Mouse (Mus musculus): ENCODE results near the gene Nol11. TPM values are rescaled to one million over a fixed set of nuclear protein-coding genes. Genes with fewer than 3 reads are reported as not detected.

Gene Nol11
- total RNA-seq (2022): 10 to 100 TPM; 11.8 to 16.7 (median 14.3) TPM

DNA sequence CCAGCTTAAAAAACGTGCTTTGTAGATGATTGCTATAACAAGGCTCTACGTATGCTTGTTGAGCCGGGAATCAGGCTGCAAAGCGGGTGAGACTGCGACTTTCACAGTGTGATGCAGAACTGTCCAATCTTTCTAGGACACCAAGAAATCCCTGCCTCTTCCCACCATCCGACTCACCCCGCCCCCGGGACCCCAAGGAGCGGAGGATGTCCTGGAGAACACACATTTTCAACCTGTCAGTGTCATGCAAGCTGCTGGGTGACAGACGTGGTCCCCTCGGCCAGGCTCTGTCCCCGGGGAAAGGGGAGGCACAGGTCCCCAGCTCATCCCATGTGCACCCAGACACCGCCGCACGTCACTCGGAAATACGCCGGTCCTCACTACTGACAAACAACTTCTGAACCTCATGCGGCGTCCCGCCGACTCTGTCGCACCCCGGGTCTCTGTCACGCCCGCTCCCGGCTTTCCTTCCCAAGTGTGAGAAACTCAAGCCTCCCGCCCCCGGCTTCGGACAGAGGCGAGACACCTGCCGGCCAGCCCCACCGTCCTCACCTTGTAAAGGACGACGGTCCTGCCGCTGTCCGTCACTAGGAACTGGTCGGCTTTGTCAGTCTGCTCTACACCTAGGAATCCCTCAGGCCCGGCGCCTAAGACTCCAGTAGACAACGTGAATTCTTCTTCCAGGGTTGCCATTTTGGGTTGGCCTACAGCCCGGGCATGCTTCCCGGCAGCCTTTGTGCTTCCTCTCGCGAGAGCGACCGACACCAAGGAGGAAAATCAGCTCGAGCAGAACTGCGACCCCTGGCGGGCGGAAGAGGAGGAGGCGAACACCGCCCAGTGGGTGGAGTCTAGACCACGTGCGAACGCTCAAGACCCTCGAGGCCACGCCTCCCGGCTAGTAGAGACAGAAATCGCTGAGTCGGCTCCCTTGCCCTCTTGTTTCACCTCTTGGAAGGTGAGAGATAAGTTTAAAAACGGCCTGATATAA is at the start of gene Nol11:
Gene Nol11 (minus strand): TSS at position 817 of the 988 bp plus-strand sequence.
- DNase-seq (ENCODE audit: low spot score in 2 of 2): peak; percentile 99

DNA sequence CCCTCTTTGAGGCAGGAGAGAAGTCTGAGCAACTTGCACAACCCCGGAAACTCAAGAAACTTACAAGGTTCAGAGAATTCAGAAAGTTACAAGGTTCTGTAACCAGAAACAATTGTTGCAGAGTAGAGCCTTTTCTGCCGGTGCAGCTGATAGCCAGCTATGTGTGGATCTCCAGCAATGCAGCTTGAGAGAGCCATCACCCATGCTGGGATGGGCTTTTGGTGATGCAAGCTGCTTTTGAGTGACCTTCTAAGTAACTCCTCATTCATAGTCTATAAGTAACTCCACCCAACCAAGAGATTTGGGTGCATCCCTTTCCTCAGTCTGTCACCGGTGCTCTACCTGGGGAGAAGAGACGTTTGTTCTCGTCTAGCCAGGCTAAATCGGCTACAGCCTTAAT is 49.3 kb upstream of the Nol11 start:
- DNase-seq (ENCODE audit: low spot score in 2 of 2): no peak

DNA sequence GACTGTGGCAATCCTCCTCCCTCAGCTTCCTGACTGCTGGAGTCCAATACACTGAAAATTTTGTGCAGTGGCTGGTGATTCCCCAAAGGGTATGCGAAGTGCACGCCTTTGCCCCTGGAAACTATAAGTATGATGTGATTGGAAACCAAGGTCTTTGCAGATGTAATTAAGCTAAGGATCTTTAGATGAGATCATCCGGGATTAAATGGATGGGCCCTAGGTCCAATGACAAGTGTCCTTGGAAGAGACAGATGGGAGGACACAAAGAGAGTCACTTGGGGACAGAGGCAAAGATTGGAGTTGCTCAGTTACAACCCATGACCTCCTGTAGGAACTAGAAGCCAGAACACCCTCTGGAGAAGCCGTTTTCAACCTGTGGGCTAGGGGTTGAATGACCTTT is 48.4 kb upstream of the Nol11 start:
- no peak for DNase-seq (ENCODE audit: low spot score in 2 of 2)

DNA sequence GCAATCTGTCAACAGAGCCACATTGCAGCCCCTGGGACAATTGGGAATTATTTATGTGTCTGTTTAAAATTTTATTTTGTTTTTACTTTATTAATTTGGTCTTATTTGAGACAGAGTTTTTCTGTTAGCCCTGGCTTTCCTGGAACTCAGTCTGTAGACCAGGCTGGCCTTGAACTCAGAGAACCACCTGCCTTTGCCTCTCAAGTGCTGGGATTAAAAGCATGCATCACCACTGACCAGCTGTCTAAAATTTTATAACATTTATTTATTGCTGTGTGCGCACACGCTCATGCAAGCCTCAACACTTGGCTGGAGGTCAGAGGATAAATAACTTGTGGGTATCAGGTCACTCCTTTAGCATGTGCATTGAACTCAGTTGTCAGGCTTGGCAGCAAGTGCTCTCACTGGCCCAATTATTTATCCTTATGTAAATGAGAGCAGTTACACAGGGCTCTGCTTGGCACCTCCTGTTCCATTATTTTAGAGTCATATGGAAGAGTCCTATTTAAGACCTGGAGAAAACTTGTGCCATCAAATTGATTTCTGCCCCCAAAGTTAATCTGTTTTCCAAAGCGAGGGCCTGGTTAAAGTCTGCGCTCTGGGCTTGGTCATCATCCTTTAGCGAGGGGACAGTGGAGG is 44.2 kb upstream of the Nol11 start:
- no peak for DNase-seq (ENCODE audit: low spot score in 2 of 2)

DNA sequence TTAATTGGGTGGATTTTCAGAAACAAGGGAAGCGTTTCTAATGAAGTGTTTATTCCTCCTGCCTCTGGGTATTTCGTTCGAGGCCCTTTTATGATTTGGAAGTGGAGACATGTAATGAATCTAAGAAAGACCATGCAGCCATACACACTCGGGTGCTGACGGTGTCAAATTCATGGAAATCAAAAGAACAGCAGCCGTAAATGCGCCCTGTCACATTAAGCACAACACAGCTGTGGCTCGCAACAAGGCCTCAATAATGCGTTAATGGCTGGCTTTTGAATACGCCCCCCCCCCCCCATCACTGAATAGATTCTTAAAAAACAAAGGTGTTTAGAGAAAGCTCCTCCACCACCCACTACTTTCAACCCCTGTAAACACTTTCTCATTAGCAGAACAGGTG is 40.9 kb upstream of the Nol11 start:
- DNase-seq (ENCODE audit: low spot score in 2 of 2): no peak

DNA sequence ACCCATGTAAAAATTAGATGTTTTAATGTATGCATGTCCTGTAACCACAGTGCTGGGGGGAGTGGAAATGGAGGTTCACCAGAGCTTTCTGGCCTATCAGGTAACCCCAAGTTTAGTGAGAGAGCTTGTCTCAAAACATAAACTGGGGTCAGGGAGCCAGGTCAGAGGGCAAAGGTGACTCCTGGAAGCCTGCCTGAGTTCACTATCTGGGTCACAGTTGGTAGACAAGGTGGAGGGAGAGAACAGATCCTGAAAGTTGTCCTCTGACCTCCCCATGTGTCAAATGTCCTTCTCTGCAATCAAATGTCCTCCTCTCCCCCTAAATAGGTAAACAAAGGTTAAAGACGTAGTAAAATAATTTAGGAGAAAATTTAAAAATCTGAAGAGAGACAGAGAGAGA is 37.2 kb upstream of the Nol11 start:
- no peak for DNase-seq (ENCODE audit: low spot score in 2 of 2)

DNA sequence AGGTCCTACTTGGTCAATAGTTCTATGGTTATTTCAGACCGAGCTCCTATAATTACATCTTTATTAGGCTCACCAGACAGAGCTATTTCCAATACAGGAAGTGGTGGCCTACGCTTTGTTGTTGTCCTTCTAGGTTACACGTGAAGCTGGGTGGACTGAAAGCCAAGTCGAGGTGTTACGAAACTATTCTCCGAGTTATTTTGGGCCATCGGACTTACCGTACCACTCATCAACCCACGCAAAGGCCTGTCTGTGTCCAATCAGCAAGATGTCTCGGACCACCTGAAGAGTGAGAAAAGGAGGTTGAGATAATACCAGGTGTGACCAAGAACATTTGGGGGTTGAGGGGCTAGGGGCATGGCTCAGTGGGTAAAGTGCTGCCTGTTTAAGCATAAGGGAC is 36.8 kb upstream of the Nol11 start:
- no peak for DNase-seq (ENCODE audit: low spot score in 2 of 2)

DNA sequence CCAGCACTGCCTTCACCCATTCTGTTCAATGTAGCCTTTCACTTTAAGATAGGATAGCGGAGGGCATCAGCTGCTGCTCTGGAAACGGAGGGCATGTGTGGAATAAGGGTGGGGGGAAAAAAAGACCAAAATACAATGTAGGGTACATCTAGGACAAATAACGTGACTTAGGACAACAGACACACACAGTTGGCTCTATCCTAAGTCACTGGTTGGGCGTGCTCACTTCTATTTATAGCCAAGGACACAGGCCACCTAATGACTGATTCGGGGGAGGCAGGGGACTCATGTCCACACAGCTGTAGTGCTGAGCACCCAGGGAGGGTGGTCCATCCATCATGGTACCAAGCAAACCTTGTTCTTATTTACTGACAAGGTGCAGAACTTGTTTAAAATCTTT is 36.1 kb upstream of the Nol11 start:
- no peak for DNase-seq (ENCODE audit: low spot score in 2 of 2)

DNA sequence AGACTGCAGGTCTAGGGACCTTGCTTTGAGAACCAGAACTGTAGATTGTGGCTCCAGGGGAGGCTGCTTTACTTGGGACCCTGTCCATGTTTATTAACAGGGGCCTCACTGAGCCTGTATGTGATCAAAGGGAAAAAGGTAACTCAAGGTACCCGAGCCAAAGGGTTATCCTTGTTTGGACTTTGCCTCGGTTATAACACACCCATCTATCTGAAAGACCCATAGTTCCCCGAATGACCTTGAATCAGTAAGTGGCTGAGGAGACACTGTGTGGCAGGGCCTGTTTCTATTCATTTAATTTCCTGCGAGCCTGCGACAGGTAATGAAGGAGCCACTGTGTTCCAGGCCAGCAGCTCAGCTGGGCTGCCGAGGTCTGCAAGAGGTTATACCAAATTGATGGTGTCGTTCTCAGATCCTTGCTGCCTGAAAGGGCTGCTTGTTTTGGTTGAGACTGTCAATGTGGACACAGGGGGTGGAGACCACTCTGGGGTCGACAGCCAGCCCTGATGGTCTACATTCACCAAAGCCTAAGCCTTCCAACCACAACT is 34.6 kb upstream of the Nol11 start:
- DNase-seq (ENCODE audit: low spot score in 2 of 2): no peak

DNA sequence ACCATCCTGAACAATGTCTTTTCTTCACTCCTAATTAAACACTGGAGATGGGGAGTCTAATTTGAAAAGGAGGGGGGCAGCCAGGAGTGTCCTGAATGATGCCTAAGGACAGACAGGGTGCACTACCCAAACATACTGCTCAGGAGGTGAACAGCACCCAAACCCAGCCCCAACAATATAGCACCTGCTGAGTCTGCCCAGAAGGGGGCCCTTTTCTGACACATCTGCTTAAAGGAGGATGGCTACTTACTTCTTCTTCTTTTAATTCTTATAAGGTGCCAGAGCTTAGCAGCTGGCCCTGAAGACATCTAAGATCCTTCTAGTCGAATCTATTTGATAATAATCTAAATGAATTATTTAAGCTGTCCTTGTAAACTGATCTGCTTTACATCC is 34.0 kb upstream of the Nol11 start:
- DNase-seq (ENCODE audit: low spot score in 2 of 2): no peak

DNA sequence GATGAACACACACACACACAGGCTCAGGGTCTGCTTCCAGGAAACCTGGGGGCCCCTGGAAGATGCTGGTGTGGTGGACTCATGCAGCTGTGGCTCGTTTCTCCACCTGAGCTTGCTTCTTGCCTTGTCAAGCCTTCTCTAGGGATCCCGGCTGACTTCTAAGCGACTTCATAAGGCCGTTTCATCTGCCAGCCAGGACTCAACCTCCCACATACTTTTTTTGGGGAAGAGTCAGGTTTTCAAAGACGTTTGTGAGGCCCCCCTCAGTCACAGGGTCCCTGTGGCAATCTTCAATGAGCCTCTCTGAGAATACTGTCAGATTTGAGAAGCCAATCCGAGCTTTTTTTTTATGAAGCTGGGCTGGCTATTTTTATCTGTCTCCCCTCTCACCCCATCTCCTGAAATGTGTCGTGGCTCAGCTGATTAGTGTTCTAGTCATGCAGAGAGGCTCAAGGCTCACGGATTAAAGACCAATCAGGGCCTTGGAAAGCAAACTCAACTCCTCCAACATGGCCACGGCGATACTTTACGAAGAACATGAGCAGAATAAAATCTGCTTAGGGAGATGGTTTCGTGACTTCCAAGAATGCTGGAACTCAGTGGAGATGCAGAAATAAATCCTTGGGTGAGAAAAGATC is 33.5 kb upstream of the Nol11 start:
- DNase-seq (ENCODE audit: low spot score in 2 of 2): no peak

DNA sequence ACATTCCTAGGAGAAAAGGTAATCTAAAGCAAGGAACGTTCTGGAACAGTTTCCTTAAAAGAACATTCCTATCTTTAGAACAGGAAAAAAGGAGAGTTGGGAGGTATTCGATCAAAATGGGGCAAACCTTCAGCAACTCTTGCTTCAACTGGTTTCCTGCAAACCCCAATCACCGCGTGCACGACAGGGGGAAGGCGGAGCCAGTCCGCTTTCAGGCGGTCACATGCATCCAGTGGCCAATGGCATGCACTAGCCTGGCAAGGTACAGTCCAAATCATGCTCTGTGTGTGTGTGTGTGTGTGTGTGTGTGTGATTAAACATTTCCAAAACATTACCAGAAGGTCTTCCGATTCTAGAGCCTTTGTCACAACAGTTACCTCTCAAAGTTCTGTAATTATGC is 25.9 kb upstream of the Nol11 start:
- no peak for DNase-seq (ENCODE audit: low spot score in 2 of 2)

DNA sequence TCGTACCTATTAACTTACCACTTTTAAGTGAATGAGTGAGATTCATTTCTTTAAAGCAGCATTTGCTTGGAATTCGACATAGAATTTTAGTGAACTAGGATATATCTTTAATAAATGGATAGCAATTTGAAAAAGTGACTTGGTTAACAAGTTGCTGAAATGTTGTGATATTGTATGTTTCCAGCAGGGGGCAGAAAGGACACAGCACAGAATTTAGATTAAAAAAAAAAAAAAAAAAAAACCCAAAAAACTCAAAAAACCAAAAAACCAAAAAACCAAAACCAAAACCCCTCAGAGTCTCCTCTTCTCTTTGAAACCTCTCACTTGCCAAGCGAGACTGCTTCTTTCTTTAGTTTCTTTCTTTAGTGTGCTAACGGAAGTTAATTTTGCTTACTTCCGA is 24.6 kb upstream of the Nol11 start:
- DNase-seq (ENCODE audit: low spot score in 2 of 2): no peak

DNA sequence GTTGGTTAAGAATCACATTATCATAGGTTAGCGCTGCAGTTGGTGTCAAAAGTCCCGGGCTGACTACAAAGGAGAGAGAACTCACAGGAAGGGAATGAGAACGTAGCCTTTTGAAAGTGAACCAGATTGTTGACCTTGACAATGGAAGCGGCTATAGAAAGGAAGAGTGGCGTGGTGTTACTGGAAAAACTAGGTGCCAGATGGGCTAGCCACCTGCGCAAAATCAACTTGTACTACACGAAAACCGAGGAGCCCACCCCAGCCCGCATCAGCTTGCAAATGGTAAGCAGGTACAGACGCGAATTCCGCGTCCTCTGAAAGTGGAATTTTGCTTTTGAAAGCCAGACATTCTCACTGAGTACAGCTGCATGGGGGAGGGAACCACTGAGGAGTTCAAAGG is 20.6 kb upstream of the Nol11 start:
- DNase-seq (ENCODE audit: low spot score in 2 of 2): no peak

DNA sequence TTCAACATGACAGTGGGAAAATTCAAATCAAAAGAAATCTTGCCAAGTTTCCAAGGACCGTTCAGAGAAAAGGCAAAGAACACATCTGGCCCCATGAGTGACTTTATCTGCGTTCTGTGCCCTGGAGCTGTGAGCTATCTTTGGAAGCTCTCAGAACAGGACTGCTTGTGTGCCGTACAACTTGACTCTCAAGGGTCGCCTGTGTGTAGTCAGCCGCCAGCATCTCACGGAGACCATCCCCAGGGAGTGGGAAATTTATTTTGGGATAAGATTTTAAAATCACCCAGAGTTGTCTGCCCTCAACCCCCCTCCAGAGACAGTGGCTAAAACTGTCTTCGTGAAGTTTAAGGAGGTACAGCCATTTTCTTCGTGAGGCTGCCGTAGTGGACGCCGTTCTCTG is 12.6 kb upstream of the Nol11 start:
- no peak for DNase-seq (ENCODE audit: low spot score in 2 of 2)

DNA sequence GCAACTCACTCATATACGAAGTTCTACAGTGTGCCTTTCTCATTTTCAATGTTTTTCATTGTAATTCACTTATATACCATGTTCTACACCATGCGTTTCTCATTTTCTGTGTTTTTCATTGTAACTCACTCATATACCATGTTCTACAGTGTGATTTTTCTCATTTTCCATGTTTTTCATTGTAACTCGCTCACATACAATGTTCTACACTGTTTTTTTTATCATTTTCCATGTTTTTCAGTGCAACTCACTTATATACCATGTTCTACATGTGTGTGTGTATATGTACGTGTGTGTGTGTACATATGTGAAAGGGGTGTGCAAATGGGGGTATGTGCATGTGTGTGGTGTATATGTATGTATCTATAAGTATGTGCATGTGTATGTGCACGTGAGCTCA is 10.1 kb upstream of the Nol11 start:
- DNase-seq (ENCODE audit: low spot score in 2 of 2): no peak

DNA sequence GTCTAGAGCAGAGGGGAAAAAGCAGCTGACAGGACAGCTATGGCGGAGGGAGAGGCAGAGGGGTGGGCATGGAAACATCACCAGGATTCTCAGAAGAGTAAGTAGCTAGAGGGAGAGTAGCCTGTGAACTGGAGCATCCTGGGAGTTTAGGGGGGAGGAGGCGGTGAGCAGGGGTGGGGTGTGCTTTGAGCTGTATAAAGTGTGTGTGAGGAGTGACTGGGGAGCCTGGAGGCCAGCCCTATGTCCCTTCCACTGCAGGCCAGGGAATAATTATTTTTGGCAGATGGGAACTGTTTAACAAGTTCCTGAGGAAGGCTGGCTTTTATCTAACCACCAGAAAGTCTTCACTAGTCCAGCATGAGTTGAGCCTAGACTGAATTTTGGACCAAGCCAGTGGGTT is 6.2 kb upstream of the Nol11 start:
- DNase-seq (ENCODE audit: low spot score in 2 of 2): no peak

DNA sequence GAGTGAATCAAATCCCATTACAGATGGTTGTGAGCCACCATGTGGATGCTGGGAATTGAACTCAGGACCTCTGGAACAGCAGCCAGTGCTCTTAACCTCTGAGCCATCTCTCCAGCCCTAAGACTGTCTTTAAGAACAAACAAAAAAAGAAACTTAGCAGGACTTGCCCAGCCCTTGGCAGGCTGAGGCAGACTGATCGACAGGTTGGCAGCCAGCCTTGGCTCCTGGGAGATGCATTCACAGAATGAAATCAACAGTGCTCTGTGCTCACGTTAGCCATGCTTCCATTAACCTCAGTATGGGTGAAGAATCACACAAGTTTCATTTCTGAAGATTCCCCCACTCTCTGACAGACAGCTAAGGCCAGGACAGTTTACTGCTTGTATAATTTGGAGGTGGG is 1.2 kb upstream of the Nol11 start:
- DNase-seq (ENCODE audit: low spot score in 2 of 2): no peak

DNA sequence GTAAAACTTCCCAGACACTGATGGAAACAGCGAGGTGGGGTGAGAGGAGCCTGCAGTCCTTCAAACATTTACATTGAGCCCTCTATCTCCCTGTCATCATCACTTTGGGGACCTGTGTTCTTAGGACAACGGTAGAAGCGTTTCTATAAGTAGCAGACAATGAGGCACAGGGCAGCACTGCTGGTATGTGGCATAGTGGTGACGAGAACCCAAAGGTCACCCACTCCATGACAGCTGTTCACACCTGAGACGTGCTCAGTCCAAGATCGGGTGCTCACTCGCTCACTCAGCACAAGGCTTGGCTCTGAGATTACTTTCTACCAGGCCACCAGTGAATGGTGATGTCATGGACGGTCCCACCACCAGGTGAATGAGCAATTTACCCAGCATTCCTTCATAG is 5.4 kb downstream of the Nol11 start:
- DNase-seq (ENCODE audit: low spot score in 2 of 2): no peak

DNA sequence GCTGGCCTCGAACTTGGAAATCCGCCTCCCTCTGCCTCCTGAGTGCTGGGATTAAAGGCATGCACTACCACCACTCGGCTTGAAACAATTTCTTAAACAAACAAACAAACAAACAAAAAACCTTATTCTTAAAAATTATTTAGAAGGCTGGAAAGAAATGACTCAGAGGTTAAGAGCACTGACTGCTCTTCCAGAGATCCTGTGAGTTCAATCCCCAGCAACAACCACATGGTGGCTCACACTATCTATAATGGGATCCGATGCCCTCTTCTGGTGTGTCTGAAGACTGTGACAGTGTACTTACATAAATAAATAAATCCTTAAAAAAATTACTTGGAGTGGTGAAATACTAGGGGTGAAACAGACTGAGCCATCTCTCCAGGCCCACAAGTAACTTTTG is 28.0 kb downstream of the Nol11 start:
- no peak for DNase-seq (ENCODE audit: low spot score in 2 of 2)

DNA sequence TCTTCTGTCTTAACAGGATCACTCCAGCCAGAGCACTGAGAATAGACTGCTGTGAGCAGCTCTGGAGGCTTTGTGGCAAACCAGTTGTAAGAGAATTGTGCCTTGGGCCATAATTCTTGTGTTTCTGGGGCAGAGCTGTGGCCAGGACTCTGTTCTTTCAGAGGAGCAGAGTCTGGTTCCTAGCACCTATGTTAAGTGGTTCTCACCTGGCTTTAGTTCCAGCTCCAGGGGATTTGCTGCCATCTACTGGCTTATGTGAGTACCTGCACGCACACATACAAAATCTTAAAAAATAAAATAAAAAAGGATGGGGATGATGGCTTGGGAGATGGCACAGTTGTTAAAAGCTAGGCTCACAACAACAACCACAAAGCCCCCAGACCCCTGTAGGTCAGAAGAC is 30.1 kb downstream of the Nol11 start:
- DNase-seq (ENCODE audit: low spot score in 2 of 2): no peak

DNA sequence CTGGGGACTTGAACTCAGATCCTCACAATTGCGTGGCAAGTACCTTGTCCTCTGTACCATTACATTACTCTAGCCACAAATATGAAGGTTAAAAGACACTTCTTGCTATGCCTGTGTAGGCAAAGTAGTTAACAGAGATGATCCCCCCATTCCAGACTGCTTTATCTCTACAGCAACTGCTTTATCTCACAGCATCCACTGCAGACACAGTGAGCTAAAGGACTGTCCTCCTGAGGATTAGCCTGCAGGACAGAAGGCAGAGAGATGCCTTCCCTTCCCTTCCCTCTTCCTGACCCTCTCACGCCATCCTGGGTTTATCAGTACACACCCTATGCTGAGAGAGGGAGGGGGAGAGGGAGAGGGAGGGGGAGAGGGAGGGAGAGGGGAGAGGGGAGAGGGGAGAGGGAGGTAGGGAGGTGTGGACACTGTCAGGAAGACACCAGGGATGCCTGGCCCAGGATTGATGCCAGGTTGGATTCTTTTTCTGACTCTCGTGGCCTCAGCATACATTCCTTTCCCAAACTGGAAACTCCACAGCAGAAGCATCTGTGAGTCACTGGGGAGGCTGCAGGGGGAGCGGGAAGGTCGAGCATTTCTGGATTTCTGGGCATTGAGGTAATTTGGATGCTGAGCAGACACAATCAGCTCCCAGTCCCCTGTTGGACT is 32.1 kb downstream of the Nol11 start:
- DNase-seq (ENCODE audit: low spot score in 2 of 2): no peak

Data from gastrocnemius, adult 8-10 months (tissue).